Mouse (Mus musculus) forebrain, embryonic 15.5 days (tissue): ENCODE measurements around the gene Galnt17. TPM values are rescaled to one million over a fixed set of nuclear protein-coding genes. Genes with fewer than 3 reads are reported as not detected.
A peak's percentile ranks its signal among the peaks of the same experiment; 100 is the strongest.

ENCODE experiments used
- ATAC-seq: fragments of 200-750 bp; cut with Nextera tagmentation; replicated peaks from 2 replicates; pipeline ENCODE4 v1.8.0; 2017; ENCODE audit warnings: mild to moderate bottlenecking, moderate TSS enrichment, moderate library complexity
- H3K27ac ChIP-seq: fragments of 300-500 bp; sonication (generic); replicated peaks from 2 replicates; pipeline ENCODE4 v1.5.1; 2015; ENCODE audit warnings: mild to moderate bottlenecking, inconsistent platforms
- H3K27me3 ChIP-seq: fragments of 300-500 bp; sonication (generic); 2 replicates; pipeline ENCODE4 v1.6.1; 2015; ENCODE audit warnings: inconsistent platforms
- H3K36me3 ChIP-seq: fragments of 300-500 bp; sonication (generic); 2 replicates; pipeline ENCODE4 v1.6.1; 2015; ENCODE audit warnings: mild to moderate bottlenecking, inconsistent platforms
- H3K4me1 ChIP-seq: fragments of 300-500 bp; sonication (generic); 2 replicates; pipeline ENCODE4 v1.6.1; 2015; ENCODE audit warnings: inconsistent platforms
- H3K4me2 ChIP-seq: fragments of 300-500 bp; sonication (generic); replicated peaks from 2 replicates; pipeline ENCODE4 v1.6.1; 2015; ENCODE audit warnings: mild to moderate bottlenecking, inconsistent platforms
- H3K4me3 ChIP-seq: fragments of 300-500 bp; sonication (generic); 2 replicates; pipeline ENCODE4 v1.5.1; 2015; ENCODE audit warnings: mild to moderate bottlenecking, inconsistent platforms
- H3K9ac ChIP-seq: fragments of 300-500 bp; sonication (generic); replicated peaks from 2 replicates; pipeline ENCODE4 v1.6.1; 2015; ENCODE audit warnings: mild to moderate bottlenecking, inconsistent platforms
- H3K9me3 ChIP-seq: fragments of 300-500 bp; sonication (generic); 2 replicates; pipeline ENCODE4 v1.6.1; 2016; ENCODE audit warnings: inconsistent platforms
- WGBS: fragments of 180-500 bp; shearing (Covaris S2); methylation state at CpG from one replicate; pipeline ENCODE4 v1.1.7; 2015; ENCODE audit warnings: mixed read lengths; 5-methylcytosine and 5-hydroxymethylcytosine counted together
- polyA plus RNA-seq: library from polyadenylated mRNA; unstranded; fragments of >200 nt; fragmentation: Nextera tagmentation; extraction: Ambion mirVana; gene quantifications from 2 replicates; pipeline ENCODE4 v1.2.1, GENCODE M21; 2015

Galnt17 gene
- polyA plus RNA-seq, 1 experiment from 2014 or later, result 10.0 TPM

GRCm38 (mm10) chr5:131013101-131013500 is 295.2 kb downstream of the Galnt17 start:
- WGBS, result 79% methylated on average over 3 of the region's 3 CpGs
- no peaks in the 10 kb centered on the region for H3K36me3 ChIP-seq
- no peak overlapping the region for H3K27ac ChIP-seq
- no peak overlapping the region for H3K9ac ChIP-seq
- peaks cover 2% of the 10 kb centered on the region; the same call in 1 of the 2 replicates for H3K9me3 ChIP-seq
- H3K27me3 ChIP-seq, result no peaks in the 10 kb centered on the region
- H3K4me1 ChIP-seq, result peaks cover 3% of the 10 kb centered on the region; the same call in 1 of the 2 replicates
- no peak for ATAC-seq
- no peak overlapping the region for H3K4me2 ChIP-seq
- no peak overlapping the region for H3K4me3 ChIP-seq

GRCm38 (mm10) chr5:131009510-131009909 is 298.8 kb downstream of the Galnt17 start:
- no peak overlapping the region for H3K4me2 ChIP-seq
- WGBS, result 57% methylated on average over 6 of the region's 6 CpGs
- H3K36me3 ChIP-seq, result no peaks in the 10 kb centered on the region
- no peak for ATAC-seq
- no peak overlapping the region for H3K9ac ChIP-seq
- no peak overlapping the region for H3K4me3 ChIP-seq
- peaks cover 17% of the 10 kb centered on the region for H3K4me1 ChIP-seq
- H3K27me3 ChIP-seq, result no peaks in the 10 kb centered on the region
- no peak overlapping the region for H3K27ac ChIP-seq
- H3K9me3 ChIP-seq, result peaks cover 3% of the 10 kb centered on the region; the same call in 1 of the 2 replicates

GRCm38 (mm10) chr5:131008507-131008906 is 299.8 kb downstream of the Galnt17 start:
- H3K4me3 ChIP-seq, result no peak overlapping the region
- H3K27me3 ChIP-seq, result no peaks in the 10 kb centered on the region
- no peak overlapping the region for H3K27ac ChIP-seq
- no peak overlapping the region for H3K9ac ChIP-seq
- H3K9me3 ChIP-seq, result peaks cover 3% of the 10 kb centered on the region; the same call in 1 of the 2 replicates
- no peak for ATAC-seq
- no peaks in the 10 kb centered on the region for H3K36me3 ChIP-seq
- 96% methylated on average over 5 of the region's 5 CpGs for WGBS
- no peak overlapping the region for H3K4me2 ChIP-seq
- peaks cover 15% of the 10 kb centered on the region for H3K4me1 ChIP-seq

- H3K4me3 ChIP-seq, result no peak overlapping the region
- H3K27me3 ChIP-seq, result no peaks in the 10 kb centered on the region
- H3K9ac ChIP-seq, result no peak overlapping the region
- H3K27ac ChIP-seq, result peak overlapping the region; percentile 84
- no peaks in the 10 kb centered on the region for H3K36me3 ChIP-seq
- H3K4me1 ChIP-seq, result peaks cover 15% of the 10 kb centered on the region
- H3K9me3 ChIP-seq, result peaks cover 3% of the 10 kb centered on the region; the same call in 1 of the 2 replicates
- no peak overlapping the region for H3K4me2 ChIP-seq
- no peak for ATAC-seq
- WGBS, result 72% methylated on average over 3 of the region's 3 CpGs
Observed at GRCm38 (mm10) chr5:131007871-131008505, 300.3 kb downstream of the Galnt17 start.

- Histone ChIP-seq H3K9me3 (peaks cover 3% of the 10 kb centered on the region; the same call in 1 of the 2 replicates), H3K36me3 (no peaks in the 10 kb centered on the region), H3K4me3 (no peak overlapping the region), H3K4me1 (peaks cover 15% of the 10 kb centered on the region), H3K4me2 (no peak overlapping the region), H3K27ac (peak overlapping the region; percentile 84), H3K9ac (no peak overlapping the region), H3K27me3 (no peaks in the 10 kb centered on the region)
- WGBS, result 35% methylated on average over 7 of the region's 7 CpGs
- ATAC-seq, result peak; percentile 89
Observed at GRCm38 (mm10) chr5:131007198-131007597, 301.1 kb downstream of the Galnt17 start.

- ATAC-seq, result peak; percentile 68
- Histone ChIP-seq H3K4me3 (no peak overlapping the region), H3K27me3 (no peaks in the 10 kb centered on the region), H3K4me2 (no peak overlapping the region), H3K9me3 (peaks cover 3% of the 10 kb centered on the region; the same call in 1 of the 2 replicates), H3K27ac (peak overlapping the region; percentile 84), H3K9ac (no peak overlapping the region), H3K4me1 (peaks cover 15% of the 10 kb centered on the region), H3K36me3 (no peaks in the 10 kb centered on the region)
- WGBS, result 40% methylated on average over 3 of the region's 3 CpGs
Observed at GRCm38 (mm10) chr5:131006524-131006923, 301.8 kb downstream of the Galnt17 start.

- Histone ChIP-seq H3K4me2 (no peak overlapping the region), H3K9ac (no peak overlapping the region), H3K4me1 (no peaks in the 10 kb centered on the region), H3K9me3 (no peaks in the 10 kb centered on the region), H3K27ac (no peak overlapping the region), H3K4me3 (no peak overlapping the region), H3K27me3 (no peaks in the 10 kb centered on the region), H3K36me3 (no peaks in the 10 kb centered on the region)
- WGBS, result 77% methylated on average over 2 of the region's 2 CpGs
- ATAC-seq, result no peak
Observed at GRCm38 (mm10) chr5:131000572-131000971, 307.7 kb downstream of the Galnt17 start.

- Histone ChIP-seq H3K36me3 (no peaks in the 10 kb centered on the region), H3K4me2 (no peak overlapping the region)
- 72% methylated on average over 8 of the region's 8 CpGs for WGBS
Observed at GRCm38 (mm10) chr5:130979321-130979720, 329.0 kb downstream of the Galnt17 start.

GRCm38 (mm10) chr5:130978871-130979270 is 329.4 kb downstream of the Galnt17 start:
- no peak overlapping the region for H3K27ac ChIP-seq
- H3K27me3 ChIP-seq, result no peaks in the 10 kb centered on the region
- H3K4me3 ChIP-seq, result no peak overlapping the region
- 79% methylated on average over 2 of the region's 2 CpGs for WGBS
- no peak for ATAC-seq
- no peak overlapping the region for H3K9ac ChIP-seq
- H3K4me1 ChIP-seq, result no peaks in the 10 kb centered on the region
- 0 out of 2 replicates have a peak, but pooled peaks cover 5% of the 10 kb centered on the region for H3K9me3 ChIP-seq
- H3K4me2 ChIP-seq, result no peak overlapping the region
- H3K36me3 ChIP-seq, result no peaks in the 10 kb centered on the region

More at GRCm38 (mm10) chr5:130979321-130979720, 329.0 kb downstream of the Galnt17 start:
- no peak overlapping the region for H3K4me3 ChIP-seq
- no peak overlapping the region for H3K9ac ChIP-seq
- ATAC-seq, result no peak
- 0 out of 2 replicates have a peak, but pooled peaks cover 5% of the 10 kb centered on the region for H3K9me3 ChIP-seq
- no peaks in the 10 kb centered on the region for H3K27me3 ChIP-seq
- H3K27ac ChIP-seq, result no peak overlapping the region
- no peaks in the 10 kb centered on the region for H3K4me1 ChIP-seq

GRCm38 (mm10) chr5:130977999-130978398 is 330.3 kb downstream of the Galnt17 start:
- no peak overlapping the region for H3K9ac ChIP-seq
- H3K9me3 ChIP-seq, result 0 out of 2 replicates have a peak, but pooled peaks cover 5% of the 10 kb centered on the region
- no peaks in the 10 kb centered on the region for H3K4me1 ChIP-seq
- no peak overlapping the region for H3K27ac ChIP-seq
- H3K36me3 ChIP-seq, result no peaks in the 10 kb centered on the region
- no peaks in the 10 kb centered on the region for H3K27me3 ChIP-seq
- ATAC-seq, result no peak
- H3K4me2 ChIP-seq, result no peak overlapping the region
- H3K4me3 ChIP-seq, result no peak overlapping the region
- WGBS, result 92% methylated on average over 3 of the region's 3 CpGs

- Histone ChIP-seq H3K27me3 (no peaks in the 10 kb centered on the region), H3K9me3 (no peaks in the 10 kb centered on the region), H3K27ac (no peak overlapping the region), H3K4me1 (peaks cover 3% of the 10 kb centered on the region), H3K4me3 (no peak overlapping the region), H3K36me3 (no peaks in the 10 kb centered on the region), H3K4me2 (no peak overlapping the region), H3K9ac (no peak overlapping the region)
- no peak for ATAC-seq
- 79% methylated on average over 7 of the region's 7 CpGs for WGBS
Observed at GRCm38 (mm10) chr5:130952361-130952760, 355.9 kb downstream of the Galnt17 start.

GRCm38 (mm10) chr5:130950894-130951400 is 357.4 kb downstream of the Galnt17 start:
- Histone ChIP-seq H3K4me3 (no peak overlapping the region), H3K4me1 (peaks cover 3% of the 10 kb centered on the region), H3K9me3 (no peaks in the 10 kb centered on the region), H3K27me3 (no peaks in the 10 kb centered on the region), H3K27ac (no peak overlapping the region), H3K4me2 (no peak overlapping the region), H3K36me3 (no peaks in the 10 kb centered on the region), H3K9ac (no peak overlapping the region)
- no peak for ATAC-seq
- WGBS, result 59% methylated on average over 6 of the region's 6 CpGs
